Mouse (Mus musculus) intestine, embryonic 15.5 days (tissue): ENCODE results near the gene Tsr2. TPM values are rescaled to one million over a fixed set of nuclear protein-coding genes. Genes with fewer than 3 reads are reported as not detected.

Experiments
- ATAC-seq: fragments of 200-750 bp; cut with Nextera tagmentation; 2 replicates; pipeline ENCODE4 v1.8.0; 2017; ENCODE audit warnings: moderate TSS enrichment, moderate library complexity
- H3K27ac ChIP-seq: fragments of 300-500 bp; sonication (generic); 2 replicates; pipeline ENCODE4 v1.5.1; 2015; ENCODE audit warnings: mild to moderate bottlenecking, inconsistent platforms
- H3K27me3 ChIP-seq: fragments of 300-500 bp; sonication (generic); replicated peaks from 2 replicates; pipeline ENCODE4 v1.6.1; 2015; ENCODE audit warnings: inconsistent platforms
- H3K36me3 ChIP-seq: fragments of 300-500 bp; sonication (generic); 2 replicates; pipeline ENCODE4 v1.6.1; 2015; ENCODE audit warnings: inconsistent platforms
- H3K4me1 ChIP-seq: fragments of 300-500 bp; sonication (generic); replicated peaks from 2 replicates; pipeline ENCODE4 v1.6.1; 2015; ENCODE audit warnings: inconsistent platforms
- H3K4me2 ChIP-seq: fragments of 300-500 bp; sonication (generic); replicated peaks from 2 replicates; pipeline ENCODE4 v1.6.1; 2015; ENCODE audit warnings: mild to moderate bottlenecking, inconsistent platforms
- H3K4me3 ChIP-seq: fragments of 300-500 bp; sonication (generic); replicated peaks from 2 replicates; pipeline ENCODE4 v1.5.1; 2015; ENCODE audit warnings: inconsistent platforms
- H3K9ac ChIP-seq: fragments of 300-500 bp; sonication (generic); 2 replicates; pipeline ENCODE4 v1.6.1; 2015; ENCODE audit warnings: inconsistent platforms
- H3K9me3 ChIP-seq: fragments of 300-500 bp; sonication (generic); 2 replicates; pipeline ENCODE4 v1.6.1; 2016; ENCODE audit warnings: inconsistent platforms
- WGBS: fragments of 180-500 bp; shearing (Covaris S2); methylation state at CpG from one replicate; pipeline ENCODE4 v1.1.7; 2015; 5-methylcytosine and 5-hydroxymethylcytosine counted together
- polyA plus RNA-seq: library from polyadenylated mRNA; unstranded; fragments of >200 nt; fragmentation: Nextera tagmentation; extraction: Ambion mirVana; gene quantifications from 2 replicates; pipeline ENCODE4 v1.2.1, GENCODE M21; 2015

The Tsr2 gene
- polyA plus RNA-seq: 29.9 and 32.7 TPM in 2 replicates

DNA sequence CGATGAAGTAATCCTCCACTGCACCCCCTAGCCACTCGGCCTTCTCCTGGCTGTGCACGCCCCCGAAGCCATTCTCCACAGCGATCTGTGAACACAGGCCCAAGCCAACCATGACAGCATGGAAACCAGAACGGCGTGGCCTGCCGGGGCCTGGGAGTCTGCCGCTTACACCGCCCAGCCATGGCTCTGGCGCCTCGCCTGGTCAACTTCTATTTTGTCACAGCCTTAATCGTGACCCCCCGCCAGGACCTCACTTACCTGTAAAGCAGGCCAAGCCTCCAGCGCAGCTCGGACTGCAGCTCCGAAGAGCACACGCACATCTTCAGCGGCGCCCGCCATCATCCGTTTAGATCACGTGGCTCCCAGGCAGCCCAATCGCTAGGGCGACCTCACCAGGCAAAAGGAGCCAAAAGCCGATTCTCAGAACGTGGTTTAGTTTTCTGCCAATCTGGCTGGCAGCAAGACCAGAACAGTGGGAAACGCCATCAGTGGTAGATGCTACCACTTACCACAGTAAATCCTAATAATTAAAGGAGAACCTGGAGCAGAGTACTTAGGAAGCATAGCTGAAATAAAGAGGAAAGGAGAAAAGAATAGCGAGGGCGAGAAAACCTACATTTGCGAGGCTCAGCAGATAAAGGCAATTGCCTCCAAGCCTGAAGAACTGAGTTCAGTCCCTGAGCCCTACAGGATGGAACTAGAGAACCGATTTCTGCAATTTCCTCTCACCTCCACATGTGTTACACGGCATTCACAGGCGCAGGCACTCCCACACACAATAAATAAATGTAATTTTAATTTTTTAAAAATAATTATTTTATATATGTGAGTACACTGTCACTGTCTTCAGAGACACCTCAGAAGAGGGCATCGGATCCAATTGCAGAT, at the start of gene Tsr2:
Gene Tsr2 (minus strand): TSS at position 373 of the 888 bp plus-strand sequence.
- 0 out of 2 replicates have a peak within 1 kb of the TSS, but pooled peaks have one; percentile 40 for H3K27ac ChIP-seq
- H3K9ac ChIP-seq: peak within 1 kb of the TSS; percentile 62
- ATAC-seq: peak; percentile 95
- no peaks in the 10 kb centered on the region for H3K9me3 ChIP-seq
- H3K4me3 ChIP-seq: peak within 1 kb of the TSS; percentile 59
- H3K36me3 ChIP-seq: no peaks in the 10 kb centered on the region
- H3K4me1 ChIP-seq: no peaks in the 10 kb centered on the region
- H3K27me3 ChIP-seq: no peaks in the 10 kb centered on the region
- H3K4me2 ChIP-seq: peak within 1 kb of the TSS; percentile 49
- 28% methylated on average over 35 of the region's 35 CpGs for WGBS

DNA sequence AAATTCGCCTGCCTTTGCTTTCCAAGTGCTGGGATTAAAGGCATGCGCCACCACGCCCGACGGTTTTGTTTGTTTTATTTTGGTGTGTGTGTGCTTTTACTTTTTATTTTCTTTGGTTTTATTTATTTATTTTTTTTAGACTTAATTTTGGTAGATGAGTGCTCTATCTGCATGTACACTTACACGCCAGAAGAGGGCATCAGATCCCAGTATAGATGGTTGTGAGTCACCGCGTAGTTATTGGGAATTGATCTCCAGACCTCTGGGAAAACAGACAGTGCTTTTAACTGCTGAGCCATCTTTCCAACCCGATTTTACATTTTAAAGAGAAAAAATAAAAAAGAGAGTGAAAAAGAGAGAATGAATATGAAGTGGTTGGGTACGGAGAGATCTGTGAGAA, 36.4 kb upstream of the Tsr2 start:
- 34% methylated on average over 10 of the region's 10 CpGs for WGBS
- no peak overlapping the region for H3K9ac ChIP-seq

DNA sequence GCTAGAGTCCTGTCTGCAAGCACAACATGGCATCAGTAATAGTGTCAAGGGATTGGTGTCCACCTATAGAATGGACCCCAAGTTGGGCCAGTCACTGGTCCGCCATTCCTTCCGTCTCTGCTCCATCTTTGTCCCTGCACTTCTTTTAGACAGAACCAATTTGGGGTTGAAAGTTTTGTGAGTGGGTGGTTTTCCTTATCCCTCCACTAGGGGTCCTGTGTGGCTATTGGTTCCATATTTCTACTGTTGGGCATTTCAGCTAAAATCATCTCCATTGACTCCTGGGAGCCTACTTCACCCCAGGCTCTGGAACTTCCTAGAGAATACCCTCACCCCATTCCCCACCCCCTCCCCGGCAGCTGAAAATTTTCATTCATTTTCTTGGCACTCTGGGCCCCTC, 34.1 kb upstream of the Tsr2 start:
- Histone ChIP-seq H3K36me3 (no peaks in the 10 kb centered on the region), H3K9me3 (no peaks in the 10 kb centered on the region), H3K4me1 (no peaks in the 10 kb centered on the region), H3K9ac (no peak overlapping the region), H3K27me3 (no peaks in the 10 kb centered on the region), H3K4me2 (no peak overlapping the region), H3K4me3 (no peak overlapping the region), H3K27ac (no peak overlapping the region)
- WGBS: 90% methylated on average over 3 of the region's 3 CpGs
- no peak for ATAC-seq

More for the DNA sequence above, 36.4 kb upstream of the Tsr2 start:
- Histone ChIP-seq H3K27ac (no peak overlapping the region), H3K36me3 (no peaks in the 10 kb centered on the region), H3K27me3 (no peaks in the 10 kb centered on the region), H3K4me3 (no peak overlapping the region), H3K4me1 (no peaks in the 10 kb centered on the region), H3K9me3 (no peaks in the 10 kb centered on the region), H3K4me2 (no peak overlapping the region)
- ATAC-seq: no peak

DNA sequence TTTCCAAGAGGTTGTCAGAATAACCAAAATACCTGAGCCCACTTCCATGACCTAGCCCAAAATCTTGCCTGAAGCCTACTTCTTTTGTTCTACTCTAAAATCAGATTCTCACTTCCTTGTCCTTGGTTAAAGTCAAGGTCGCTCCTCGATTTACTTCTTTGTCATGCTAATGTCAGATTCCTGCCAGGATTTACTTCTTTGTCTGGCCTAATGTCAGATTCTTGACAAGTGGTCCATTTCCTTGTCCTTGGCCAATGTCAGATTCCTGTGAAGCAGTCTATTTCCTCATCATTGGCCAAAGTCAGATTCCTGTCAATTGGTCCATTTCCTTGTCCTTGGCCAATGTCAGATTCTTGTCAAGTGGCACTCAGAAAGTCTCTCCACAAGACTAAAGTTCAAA, 27.6 kb upstream of the Tsr2 start:
- no peak overlapping the region for H3K4me2 ChIP-seq
- H3K27me3 ChIP-seq: no peaks in the 10 kb centered on the region
- H3K4me1 ChIP-seq: no peaks in the 10 kb centered on the region
- no peak overlapping the region for H3K9ac ChIP-seq
- 78% methylated on average over 2 of the region's 2 CpGs for WGBS
- H3K4me3 ChIP-seq: no peak overlapping the region
- ATAC-seq: no peak
- H3K36me3 ChIP-seq: no peaks in the 10 kb centered on the region
- no peak overlapping the region for H3K27ac ChIP-seq
- no peaks in the 10 kb centered on the region for H3K9me3 ChIP-seq

DNA sequence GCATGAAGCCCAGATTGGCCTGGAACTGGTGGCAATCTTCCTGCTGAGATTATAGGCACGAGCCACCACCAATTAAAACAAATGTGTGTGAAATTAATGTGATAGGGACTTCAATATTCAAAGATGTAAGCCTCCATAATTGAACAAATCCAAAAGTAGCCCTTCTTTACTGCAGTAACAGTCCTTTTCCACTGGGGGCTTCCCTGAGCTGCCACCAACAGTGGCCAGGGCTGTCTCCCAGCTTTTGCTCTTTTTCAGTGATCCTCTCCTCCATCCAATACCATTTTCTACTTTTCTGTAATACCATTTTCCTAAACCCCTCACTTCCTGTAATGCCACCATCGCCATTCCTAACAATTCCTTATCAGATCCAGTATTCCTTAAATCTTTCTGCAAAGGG, 21.1 kb upstream of the Tsr2 start:
- no peaks in the 10 kb centered on the region for H3K9me3 ChIP-seq
- H3K4me3 ChIP-seq: no peak overlapping the region
- H3K4me1 ChIP-seq: no peaks in the 10 kb centered on the region
- H3K27me3 ChIP-seq: no peaks in the 10 kb centered on the region
- no peak overlapping the region for H3K9ac ChIP-seq
- 9% methylated on average over 2 of the region's 2 CpGs for WGBS
- H3K27ac ChIP-seq: no peak overlapping the region
- no peaks in the 10 kb centered on the region for H3K36me3 ChIP-seq
- ATAC-seq: no peak
- no peak overlapping the region for H3K4me2 ChIP-seq

DNA sequence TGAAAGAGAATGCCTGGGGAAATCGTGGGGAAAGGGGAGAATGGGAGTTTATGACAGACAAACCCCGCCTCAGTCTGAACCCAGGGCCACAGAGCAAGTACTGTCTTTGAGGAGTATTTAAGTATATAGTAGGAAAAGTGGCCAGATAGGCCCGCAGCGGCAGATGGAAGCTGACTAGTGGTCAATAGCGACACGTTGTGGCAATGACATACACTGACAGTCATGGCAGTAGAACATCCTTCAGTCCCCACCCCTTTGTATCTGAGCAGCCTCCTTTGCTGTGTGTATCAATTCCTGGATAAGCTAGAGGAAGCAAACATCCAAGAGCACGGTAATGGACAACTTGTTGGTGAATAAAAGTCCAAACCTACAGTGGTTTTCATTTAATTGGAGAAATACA, 20.5 kb upstream of the Tsr2 start:
- no peaks in the 10 kb centered on the region for H3K4me1 ChIP-seq
- H3K36me3 ChIP-seq: no peaks in the 10 kb centered on the region
- H3K27ac ChIP-seq: no peak overlapping the region
- no peak; the same call in 1 of the 2 replicates for ATAC-seq
- no peak overlapping the region for H3K4me3 ChIP-seq
- no peak overlapping the region for H3K9ac ChIP-seq
- no peak overlapping the region for H3K4me2 ChIP-seq
- 14% methylated on average over 7 of the region's 7 CpGs for WGBS
- H3K9me3 ChIP-seq: no peaks in the 10 kb centered on the region
- no peaks in the 10 kb centered on the region for H3K27me3 ChIP-seq

DNA sequence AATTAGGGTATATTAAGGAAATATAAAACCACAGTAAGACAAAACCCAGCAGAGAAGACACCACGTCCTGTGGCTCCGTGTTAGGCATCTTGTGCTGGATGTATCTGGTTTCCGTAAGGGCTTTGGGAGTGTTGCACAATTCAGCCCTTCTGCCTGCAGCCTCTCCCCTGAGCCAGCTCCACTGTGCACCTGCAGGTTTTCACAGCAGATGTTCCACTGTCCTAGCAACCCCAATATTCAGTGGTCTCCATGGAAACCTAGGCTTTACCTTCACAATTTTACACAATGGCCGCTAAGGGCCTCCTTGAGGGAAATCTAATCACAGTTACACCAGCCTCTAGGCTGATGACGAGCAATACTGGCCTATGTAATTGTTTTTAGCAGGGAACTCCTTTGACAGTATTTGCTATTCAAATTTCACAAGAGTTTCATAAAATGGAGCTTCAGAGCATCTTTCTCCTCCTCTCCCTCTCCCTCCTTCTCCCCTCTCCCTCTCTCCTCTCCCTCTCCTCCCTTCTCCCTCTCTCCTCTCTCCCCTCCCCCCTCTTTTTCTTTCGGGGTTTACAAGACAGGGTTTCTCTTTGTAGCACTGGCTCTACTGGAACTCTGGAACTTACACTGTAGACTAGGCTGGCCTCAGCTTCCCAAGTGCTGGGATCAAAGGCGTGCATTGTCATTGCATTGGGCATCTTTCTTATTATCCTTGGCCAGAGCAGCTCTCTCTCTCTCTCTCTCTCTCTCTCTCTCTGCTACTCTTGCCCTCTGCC, 11.1 kb upstream of the Tsr2 start:
- Histone ChIP-seq H3K36me3 (no peaks in the 10 kb centered on the region), H3K9me3 (no peaks in the 10 kb centered on the region), H3K27ac (no peak overlapping the region), H3K4me2 (no peak overlapping the region), H3K4me1 (no peaks in the 10 kb centered on the region), H3K27me3 (no peaks in the 10 kb centered on the region), H3K9ac (no peak overlapping the region), H3K4me3 (no peak overlapping the region)
- WGBS: 59% methylated on average over 7 of the region's 7 CpGs
- ATAC-seq: no peak

DNA sequence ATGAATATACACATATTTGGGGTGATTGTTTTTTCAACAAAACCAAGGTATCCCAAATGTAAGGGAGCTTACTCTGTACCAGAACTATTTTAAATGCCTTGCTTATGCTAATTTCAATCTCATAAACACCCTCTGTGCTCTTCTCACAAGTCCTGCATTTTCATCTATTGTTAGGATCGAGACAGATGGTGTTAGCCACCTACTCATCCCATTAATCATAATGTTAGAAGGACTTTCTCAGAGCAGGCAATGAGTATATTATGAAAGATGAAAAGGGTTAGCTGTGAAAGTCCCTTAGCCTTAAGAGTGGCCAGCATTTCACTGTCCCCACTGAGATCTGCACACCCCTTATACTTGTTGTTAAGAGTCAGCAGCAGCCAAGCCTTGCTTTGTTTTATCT, 8.9 kb downstream of the Tsr2 start:
- no peak overlapping the region for H3K27ac ChIP-seq
- no peak overlapping the region for H3K4me2 ChIP-seq
- H3K9me3 ChIP-seq: no peaks in the 10 kb centered on the region
- H3K4me3 ChIP-seq: no peak overlapping the region
- no peak overlapping the region for H3K9ac ChIP-seq
- H3K27me3 ChIP-seq: no peaks in the 10 kb centered on the region
- 69% methylated on average over 1 of the region's 1 CpGs for WGBS
- ATAC-seq: no peak
- H3K36me3 ChIP-seq: no peaks in the 10 kb centered on the region
- H3K4me1 ChIP-seq: no peaks in the 10 kb centered on the region

DNA sequence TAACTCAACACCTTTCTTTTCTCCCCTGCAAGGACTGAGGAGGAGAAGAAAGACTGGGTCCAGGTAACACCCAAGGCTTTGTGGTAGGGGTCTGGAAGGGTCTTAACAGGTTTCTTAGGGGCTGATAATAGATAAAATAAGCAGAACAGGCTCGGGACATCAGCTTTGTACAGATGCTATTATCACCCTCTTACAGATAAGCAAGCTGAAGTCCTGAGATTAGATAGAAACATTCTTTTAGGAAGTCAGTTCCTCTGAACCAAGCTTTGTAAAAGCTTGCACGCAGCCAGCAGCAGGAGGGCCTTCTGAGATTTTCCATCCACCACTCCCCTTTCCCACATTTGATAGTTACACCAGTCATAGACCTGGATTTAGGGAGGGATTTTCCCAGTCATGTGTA, 10.7 kb downstream of the Tsr2 start:
- Histone ChIP-seq H3K27ac (no peak overlapping the region), H3K4me1 (no peaks in the 10 kb centered on the region), H3K27me3 (no peaks in the 10 kb centered on the region), H3K9me3 (no peaks in the 10 kb centered on the region), H3K4me3 (no peak overlapping the region), H3K36me3 (no peaks in the 10 kb centered on the region), H3K4me2 (no peak overlapping the region), H3K9ac (no peak overlapping the region)
- 70% methylated on average over 2 of the region's 2 CpGs for WGBS
- no peak for ATAC-seq

DNA sequence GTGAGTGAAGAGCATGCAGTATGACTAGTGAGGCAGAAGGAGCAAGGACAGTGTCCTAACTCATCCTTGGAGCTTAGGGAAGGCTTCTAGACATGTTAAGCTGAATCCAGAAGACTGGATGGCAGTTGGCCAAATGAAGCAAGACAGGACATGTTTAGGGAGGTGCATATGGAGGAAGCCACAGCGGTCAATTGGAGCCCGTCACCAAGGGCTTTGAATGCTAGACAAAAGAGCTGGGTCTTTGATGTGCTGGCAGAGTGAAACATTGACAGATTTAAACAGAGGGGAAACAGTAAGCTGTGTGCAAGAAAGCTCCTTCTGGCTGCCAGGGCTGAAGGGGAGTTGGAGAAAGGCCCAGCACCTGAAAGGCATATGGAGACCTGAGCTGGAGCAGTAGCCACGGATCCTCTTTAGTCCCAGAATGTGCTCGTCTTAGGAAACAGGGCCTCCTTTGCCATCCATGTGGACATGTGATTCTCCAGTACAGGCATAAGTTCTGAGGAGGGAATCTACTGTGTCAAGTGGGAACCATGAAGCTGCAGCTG, 19.3 kb downstream of the Tsr2 start:
- Histone ChIP-seq H3K9me3 (no peaks in the 10 kb centered on the region), H3K27ac (no peak overlapping the region), H3K9ac (no peak overlapping the region), H3K4me1 (no peaks in the 10 kb centered on the region), H3K27me3 (no peaks in the 10 kb centered on the region), H3K4me2 (no peak overlapping the region), H3K36me3 (no peaks in the 10 kb centered on the region), H3K4me3 (no peak overlapping the region)
- WGBS: 83% methylated on average over 4 of the region's 4 CpGs
- ATAC-seq: no peak

DNA sequence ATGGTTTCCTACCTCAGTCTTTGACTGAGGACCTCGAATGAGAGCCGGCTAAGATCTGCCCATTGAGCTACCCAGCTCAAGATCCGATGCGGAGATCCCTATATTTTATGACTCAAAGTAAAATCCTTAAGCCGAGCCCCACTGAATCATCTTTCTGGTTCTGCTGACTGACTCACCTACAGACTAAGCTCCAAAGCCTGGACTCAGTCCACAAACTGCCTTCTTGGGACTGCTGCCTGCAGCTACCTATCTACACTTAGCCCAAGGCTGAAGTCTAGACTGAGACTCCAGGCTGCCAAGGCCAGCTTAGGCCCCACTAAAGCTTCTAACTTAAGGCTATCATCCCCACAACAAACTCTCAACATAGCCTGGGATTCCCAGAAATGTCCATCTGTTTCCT, 20.3 kb downstream of the Tsr2 start:
- Histone ChIP-seq H3K36me3 (no peaks in the 10 kb centered on the region), H3K4me2 (no peak overlapping the region), H3K27ac (no peak overlapping the region), H3K9ac (no peak overlapping the region), H3K27me3 (no peaks in the 10 kb centered on the region), H3K4me3 (no peak overlapping the region), H3K4me1 (no peaks in the 10 kb centered on the region), H3K9me3 (no peaks in the 10 kb centered on the region)
- no peak for ATAC-seq
- WGBS: 87% methylated on average over 5 of the region's 5 CpGs

DNA sequence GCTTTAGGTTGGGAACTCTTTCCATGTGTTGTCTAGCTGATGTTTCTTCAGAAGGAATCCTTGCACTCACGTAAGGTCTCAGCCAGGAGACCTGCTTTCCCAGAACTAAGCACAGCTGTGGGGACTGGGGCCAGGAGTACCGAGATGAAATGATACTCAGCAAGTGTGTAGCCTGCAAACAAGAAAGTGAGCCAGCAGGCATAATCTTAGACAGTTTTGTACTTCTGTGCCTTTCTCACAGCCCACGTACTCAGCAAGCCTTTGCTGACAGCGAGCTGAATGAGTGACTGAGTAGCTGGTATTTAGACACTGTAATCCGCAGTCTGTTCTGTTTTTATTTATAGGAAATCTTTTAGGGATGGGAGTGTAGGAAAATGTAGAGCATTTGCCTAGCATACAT, 28.5 kb downstream of the Tsr2 start:
- H3K36me3 ChIP-seq: no peaks in the 10 kb centered on the region
- H3K27me3 ChIP-seq: no peaks in the 10 kb centered on the region
- H3K4me2 ChIP-seq: no peak overlapping the region
- no peak for ATAC-seq
- no peaks in the 10 kb centered on the region for H3K9me3 ChIP-seq
- H3K27ac ChIP-seq: no peak overlapping the region
- H3K4me1 ChIP-seq: no peaks in the 10 kb centered on the region
- H3K9ac ChIP-seq: no peak overlapping the region
- H3K4me3 ChIP-seq: no peak overlapping the region
- WGBS: 82% methylated on average over 5 of the region's 5 CpGs
